Mouse (Mus musculus) forebrain, embryonic 13.5 days (tissue): ENCODE measurements at regions not wholly inside any gene's neighbourhood (a gene's known extent, or its start where the extent isn't known, plus 50 kb on each side); places are given as distances from the start of the nearest gene placed in this dataset.

Experiments used
- ATAC-seq: fragments of 200-750 bp; cut with Nextera tagmentation; 2 replicates; pipeline ENCODE4 v1.8.0; 2017
- H3K27ac ChIP-seq: fragments of 300-500 bp; sonication (generic); 2 replicates; pipeline ENCODE4 v1.5.1; 2015; ENCODE audit warnings: inconsistent platforms, mild to moderate bottlenecking, moderate library complexity
- H3K27me3 ChIP-seq: fragments of 300-500 bp; sonication (generic); 2 replicates; pipeline ENCODE4 v1.6.1; 2015; ENCODE audit warnings: mild to moderate bottlenecking, inconsistent platforms
- H3K36me3 ChIP-seq: fragments of 300-500 bp; sonication (generic); 2 replicates; pipeline ENCODE4 v1.6.1; 2015; ENCODE audit warnings: mild to moderate bottlenecking, inconsistent platforms; ENCODE audit not compliant: poor library complexity, severe bottlenecking
- H3K4me1 ChIP-seq: fragments of 300-500 bp; sonication (generic); 2 replicates; pipeline ENCODE4 v1.6.1; 2015; ENCODE audit warnings: inconsistent platforms
- H3K4me2 ChIP-seq: fragments of 300-500 bp; sonication (generic); 2 replicates; pipeline ENCODE4 v1.6.1; 2015; ENCODE audit warnings: inconsistent platforms, mild to moderate bottlenecking, moderate library complexity
- H3K4me3 ChIP-seq: fragments of 300-500 bp; sonication (generic); 2 replicates; pipeline ENCODE4 v1.5.1; 2015; ENCODE audit warnings: mild to moderate bottlenecking, inconsistent platforms
- H3K9ac ChIP-seq: fragments of 300-500 bp; sonication (generic); 2 replicates; pipeline ENCODE4 v1.6.1; 2015; ENCODE audit warnings: mild to moderate bottlenecking, inconsistent platforms
- H3K9me3 ChIP-seq: fragments of 300-500 bp; sonication (generic); replicated peaks from 2 replicates; pipeline ENCODE4 v1.6.1; 2016; ENCODE audit warnings: inconsistent platforms
- WGBS: fragments of 180-500 bp; shearing (Covaris S2); methylation state at CpG from one replicate; pipeline ENCODE4 v1.1.7; 2015; 5-methylcytosine and 5-hydroxymethylcytosine counted together

DNA sequence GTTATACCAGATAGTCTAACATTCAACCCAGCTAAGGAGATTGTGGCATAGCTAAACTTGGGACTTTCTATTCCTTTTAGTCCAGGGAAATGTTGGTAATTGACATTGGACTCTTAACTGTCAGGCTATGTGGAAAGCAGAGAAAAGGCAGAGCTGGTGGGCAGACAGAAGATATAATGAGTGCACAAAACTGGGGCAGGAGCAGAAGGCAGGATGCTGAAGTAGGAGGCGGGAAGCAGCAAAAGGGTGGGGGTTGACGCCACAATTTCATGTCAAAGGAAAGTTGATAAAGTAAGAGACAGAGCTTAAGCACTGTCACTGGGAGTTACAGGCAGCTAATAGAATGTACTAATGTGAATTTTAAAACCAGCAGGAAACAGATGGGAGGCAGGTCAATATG, 232.7 kb downstream of the Tox3 start:
- no peak overlapping the region for H3K27ac ChIP-seq
- H3K4me1 ChIP-seq: no peaks in the 10 kb centered on the region
- H3K4me2 ChIP-seq: no peak overlapping the region
- no peaks in the 10 kb centered on the region for H3K27me3 ChIP-seq
- WGBS: 78% methylated on average over 2 of the region's 2 CpGs
- H3K9ac ChIP-seq: no peak overlapping the region
- H3K4me3 ChIP-seq: no peak overlapping the region
- ATAC-seq: no peak
- no peaks in the 10 kb centered on the region for H3K36me3 ChIP-seq
- no peaks in the 10 kb centered on the region for H3K9me3 ChIP-seq

DNA sequence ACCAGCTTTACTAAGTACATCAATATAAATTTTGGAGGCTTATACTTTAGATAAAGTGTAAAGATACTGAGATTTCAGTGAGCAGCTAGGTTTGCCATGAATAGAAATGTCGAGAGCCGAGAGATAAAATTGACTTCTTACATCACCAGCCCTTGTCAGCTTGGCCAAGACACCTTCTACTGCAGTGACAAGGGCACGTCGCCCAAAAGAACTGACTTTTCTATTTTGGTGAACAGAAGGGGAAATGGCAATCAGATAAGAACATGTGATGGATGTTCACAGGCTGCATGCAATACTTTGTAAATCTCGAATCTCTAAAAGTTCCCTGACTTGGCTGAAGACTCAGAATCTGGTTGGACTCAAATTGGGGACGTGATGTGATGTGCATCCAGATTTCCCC, 247.6 kb downstream of the Tox3 start:
- ATAC-seq: no peak
- Histone ChIP-seq H3K9me3 (no peaks in the 10 kb centered on the region), H3K36me3 (no peaks in the 10 kb centered on the region), H3K9ac (no peak overlapping the region), H3K4me1 (no peaks in the 10 kb centered on the region), H3K27me3 (no peaks in the 10 kb centered on the region), H3K27ac (no peak overlapping the region), H3K4me2 (no peak overlapping the region), H3K4me3 (no peak overlapping the region)
- WGBS: 91% methylated on average over 6 of the region's 6 CpGs

DNA sequence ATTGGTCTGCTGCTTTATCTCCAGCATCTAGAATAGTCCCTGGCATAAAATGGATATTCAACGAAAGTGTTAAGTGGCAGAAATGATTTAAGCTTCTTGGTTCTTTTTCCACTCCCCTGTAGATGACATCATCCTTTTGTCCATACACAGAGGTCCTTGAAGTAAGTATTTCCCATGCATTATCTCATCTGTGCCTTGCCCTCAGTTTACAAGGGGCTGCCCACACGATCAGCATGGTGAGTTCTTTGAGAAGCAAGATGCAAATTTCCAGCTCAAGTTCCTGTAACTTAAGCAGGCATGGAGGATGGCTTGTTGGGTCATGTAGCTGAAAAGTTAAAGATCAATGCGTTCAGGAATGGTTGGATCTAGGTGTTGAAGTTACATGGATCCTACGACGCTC, 265.5 kb downstream of the Tox3 start:
- no peak overlapping the region for H3K27ac ChIP-seq
- ATAC-seq: no peak
- no peaks in the 10 kb centered on the region for H3K27me3 ChIP-seq
- H3K4me1 ChIP-seq: no peaks in the 10 kb centered on the region
- no peak overlapping the region for H3K4me3 ChIP-seq
- 82% methylated on average over 5 of the region's 5 CpGs for WGBS
- H3K9me3 ChIP-seq: no peaks in the 10 kb centered on the region
- H3K9ac ChIP-seq: no peak overlapping the region
- no peaks in the 10 kb centered on the region for H3K36me3 ChIP-seq
- H3K4me2 ChIP-seq: no peak overlapping the region

- Histone ChIP-seq H3K4me3 (no peak overlapping the region), H3K36me3 (no peaks in the 10 kb centered on the region), H3K9me3 (no peaks in the 10 kb centered on the region), H3K9ac (no peak overlapping the region), H3K27me3 (no peaks in the 10 kb centered on the region), H3K4me2 (peak overlapping the region; percentile 19; the same call in 1 of the 2 replicates), H3K27ac (peak overlapping the region; percentile 79), H3K4me1 (peaks cover 20% of the 10 kb centered on the region)
- peak; percentile 94 for ATAC-seq
These were observed 271.8 kb downstream of the Tox3 start for GRCm38 (mm10) chr8:90076381-90076780.

GRCm38 (mm10) chr8:90075796-90076195, 272.3 kb downstream of the Tox3 start:
- Histone ChIP-seq H3K4me3 (no peak overlapping the region), H3K9me3 (no peaks in the 10 kb centered on the region), H3K27me3 (no peaks in the 10 kb centered on the region), H3K36me3 (no peaks in the 10 kb centered on the region), H3K4me2 (no peak overlapping the region; the same call in 1 of the 2 replicates), H3K9ac (no peak overlapping the region), H3K4me1 (peaks cover 26% of the 10 kb centered on the region), H3K27ac (peak overlapping the region; percentile 79)
- 15% methylated on average over 5 of the region's 5 CpGs for WGBS
- peak; percentile 24; the same call in 1 of the 2 replicates for ATAC-seq

DNA sequence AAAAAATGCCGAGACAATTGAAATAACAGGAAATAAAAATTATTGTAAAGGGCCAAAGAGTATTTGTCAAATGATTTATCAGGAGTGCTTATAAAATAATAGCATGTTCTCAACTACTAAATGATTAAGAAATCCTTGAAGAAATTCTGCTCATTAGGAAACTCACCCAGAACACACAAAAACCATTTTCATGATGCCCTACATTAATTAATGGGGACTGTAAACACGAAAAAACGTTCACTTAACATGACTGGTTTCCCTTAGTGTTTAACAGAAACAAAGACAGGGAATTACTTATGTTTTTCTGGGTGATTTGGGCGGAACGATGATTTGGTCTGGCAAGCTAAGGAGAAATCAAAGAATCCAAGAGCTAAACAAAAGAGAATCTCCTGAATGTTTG, 278.1 kb downstream of the Tox3 start:
- H3K9me3 ChIP-seq: no peaks in the 10 kb centered on the region
- no peak for ATAC-seq
- WGBS: 11% methylated on average over 5 of the region's 5 CpGs

DNA sequence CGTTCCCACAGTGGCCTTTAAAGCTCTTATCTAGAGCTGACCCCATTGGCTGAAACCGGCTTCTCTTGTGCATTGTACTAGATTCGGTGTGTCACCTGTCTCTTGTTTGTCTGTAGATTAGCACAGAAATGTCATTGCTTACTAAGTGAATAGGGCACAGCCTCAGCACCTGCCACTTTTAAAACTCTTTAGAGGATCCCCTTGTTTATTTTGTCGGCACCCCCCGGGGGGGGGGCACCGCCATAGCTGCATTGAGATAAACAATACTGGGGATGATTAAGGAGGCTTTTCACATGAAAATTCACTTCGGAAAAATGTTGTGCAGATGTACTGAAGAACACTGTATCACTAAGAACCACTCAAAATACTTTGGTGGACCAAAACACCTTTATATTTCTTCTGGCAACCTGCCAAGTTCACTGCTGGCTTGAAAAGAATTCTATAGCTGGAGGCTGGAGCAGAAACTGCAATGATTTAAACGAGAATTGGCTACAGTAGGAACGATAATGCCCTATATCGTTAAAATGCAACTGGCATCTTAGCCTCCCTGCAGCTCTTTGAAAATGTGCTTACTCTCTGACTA, 278.6 kb downstream of the Tox3 start:
- H3K27ac ChIP-seq: peak overlapping the region; percentile 54
- H3K4me2 ChIP-seq: peak overlapping the region; percentile 35
- H3K9ac ChIP-seq: 0 out of 2 replicates have a peak overlapping the region, but pooled peaks have one; percentile 8
- no peak overlapping the region for H3K4me3 ChIP-seq
- WGBS: 2% methylated on average over 10 of the region's 10 CpGs
- H3K4me1 ChIP-seq: peaks cover 39% of the 10 kb centered on the region
- H3K9me3 ChIP-seq: no peaks in the 10 kb centered on the region
- H3K27me3 ChIP-seq: no peaks in the 10 kb centered on the region
- ATAC-seq: peak; percentile 68
- no peaks in the 10 kb centered on the region for H3K36me3 ChIP-seq

More for the DNA sequence above, 278.1 kb downstream of the Tox3 start:
- peak overlapping the region; percentile 40 for H3K4me2 ChIP-seq
- no peaks in the 10 kb centered on the region for H3K27me3 ChIP-seq
- no peaks in the 10 kb centered on the region for H3K36me3 ChIP-seq
- H3K9ac ChIP-seq: no peak overlapping the region
- H3K27ac ChIP-seq: peak overlapping the region; percentile 54
- no peak overlapping the region for H3K4me3 ChIP-seq
- peaks cover 34% of the 10 kb centered on the region for H3K4me1 ChIP-seq

- Histone ChIP-seq H3K9me3 (no peaks in the 10 kb centered on the region), H3K4me3 (no peak overlapping the region), H3K4me1 (peaks cover 43% of the 10 kb centered on the region), H3K4me2 (no peak overlapping the region), H3K36me3 (no peaks in the 10 kb centered on the region), H3K27ac (peak overlapping the region; percentile 54; the same call in 1 of the 2 replicates), H3K27me3 (no peaks in the 10 kb centered on the region), H3K9ac (no peak overlapping the region)
- 34% methylated on average over 4 of the region's 4 CpGs for WGBS
- no peak for ATAC-seq
These were observed 279.7 kb downstream of the Tox3 start for GRCm38 (mm10) chr8:90068441-90068840.

GRCm38 (mm10) chr8:90064381-90064780, 283.8 kb downstream of the Tox3 start:
- no peak overlapping the region for H3K4me3 ChIP-seq
- H3K4me2 ChIP-seq: no peak overlapping the region
- no peaks in the 10 kb centered on the region for H3K9me3 ChIP-seq
- 36% methylated on average over 6 of the region's 6 CpGs for WGBS
- no peaks in the 10 kb centered on the region for H3K27me3 ChIP-seq
- peaks cover 24% of the 10 kb centered on the region for H3K4me1 ChIP-seq
- ATAC-seq: no peak
- H3K36me3 ChIP-seq: no peaks in the 10 kb centered on the region
- H3K27ac ChIP-seq: 0 out of 2 replicates have a peak overlapping the region, but pooled peaks have one; percentile 2
- H3K9ac ChIP-seq: no peak overlapping the region

DNA sequence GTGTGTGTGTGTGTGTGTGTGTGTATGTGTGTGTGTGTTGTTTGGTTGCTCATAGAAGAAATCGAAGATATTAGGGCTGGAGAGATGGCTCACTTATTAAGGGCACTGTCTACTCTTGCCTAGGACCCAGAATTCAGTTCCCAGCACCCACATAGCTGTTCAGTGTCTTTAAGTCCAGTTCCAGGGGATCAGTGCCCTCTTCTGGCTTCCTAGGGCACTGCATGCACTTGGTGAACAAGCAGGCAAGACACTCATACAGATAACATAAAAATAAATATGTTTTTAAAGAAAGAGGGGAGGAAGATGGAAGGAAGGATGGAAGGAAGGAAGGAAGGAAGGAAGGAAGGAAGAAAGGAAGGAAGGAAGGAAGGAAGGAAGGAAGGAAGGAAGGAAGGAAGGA, 284.9 kb downstream of the Tox3 start:
- Histone ChIP-seq H3K27ac (no peak overlapping the region), H3K4me2 (no peak overlapping the region), H3K36me3 (no peaks in the 10 kb centered on the region), H3K4me1 (peaks cover 23% of the 10 kb centered on the region), H3K9ac (no peak overlapping the region), H3K4me3 (no peak overlapping the region), H3K27me3 (no peaks in the 10 kb centered on the region), H3K9me3 (no peaks in the 10 kb centered on the region)
- WGBS: 83% methylated on average over 1 of the region's 1 CpGs
- ATAC-seq: no peak

- 40% methylated on average over 9 of the region's 9 CpGs for WGBS
- ATAC-seq: peak; percentile 67; the same call in 1 of the 2 replicates
- no peaks in the 10 kb centered on the region for H3K9me3 ChIP-seq
- H3K36me3 ChIP-seq: no peaks in the 10 kb centered on the region
- H3K4me1 ChIP-seq: peaks cover 14% of the 10 kb centered on the region
- no peak overlapping the region for H3K4me2 ChIP-seq
- no peak overlapping the region for H3K9ac ChIP-seq
- H3K27ac ChIP-seq: peak overlapping the region; percentile 51
- H3K4me3 ChIP-seq: no peak overlapping the region
- H3K27me3 ChIP-seq: no peaks in the 10 kb centered on the region
These were observed 289.4 kb downstream of the Tox3 start for GRCm38 (mm10) chr8:90058631-90059166.

- Histone ChIP-seq H3K27me3 (no peaks in the 10 kb centered on the region), H3K4me2 (no peak overlapping the region), H3K4me1 (peaks cover 14% of the 10 kb centered on the region), H3K9ac (no peak overlapping the region), H3K27ac (no peak overlapping the region), H3K36me3 (no peaks in the 10 kb centered on the region), H3K4me3 (no peak overlapping the region), H3K9me3 (no peaks in the 10 kb centered on the region)
- ATAC-seq: no peak
- WGBS: 95% methylated on average over 1 of the region's 1 CpGs
These were observed 291.8 kb downstream of the Tox3 start for GRCm38 (mm10) chr8:90056331-90056730.

DNA sequence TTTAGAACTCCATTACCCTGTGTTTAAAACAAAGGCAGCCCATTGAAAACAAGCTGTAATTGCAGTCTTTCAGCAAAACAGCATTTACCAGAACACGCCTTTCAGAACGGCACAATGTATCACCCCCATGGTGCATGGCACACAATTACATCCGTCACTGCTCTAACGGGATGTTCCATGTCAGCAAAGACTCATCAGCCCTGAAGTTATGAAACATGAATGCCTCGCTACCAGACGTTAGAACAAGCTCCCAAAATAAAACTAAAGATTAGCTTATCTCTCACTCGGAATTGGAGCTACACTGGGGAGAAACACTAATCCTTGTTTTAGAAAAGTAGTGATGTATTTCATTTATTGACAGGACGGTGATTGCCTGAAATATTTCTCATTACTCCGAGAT, 301.4 kb downstream of the Tox3 start:
- H3K36me3 ChIP-seq: no peaks in the 10 kb centered on the region
- WGBS: 17% methylated on average over 9 of the region's 9 CpGs
- H3K9ac ChIP-seq: no peak overlapping the region
- peaks cover 12% of the 10 kb centered on the region for H3K4me1 ChIP-seq
- H3K9me3 ChIP-seq: no peaks in the 10 kb centered on the region
- H3K27ac ChIP-seq: no peak overlapping the region
- ATAC-seq: no peak
- no peak overlapping the region for H3K4me2 ChIP-seq
- H3K27me3 ChIP-seq: no peaks in the 10 kb centered on the region
- no peak overlapping the region for H3K4me3 ChIP-seq
